Comparison of ENCODE assay signal across 31 mouse cellular contexts in the genomic region with DNA sequence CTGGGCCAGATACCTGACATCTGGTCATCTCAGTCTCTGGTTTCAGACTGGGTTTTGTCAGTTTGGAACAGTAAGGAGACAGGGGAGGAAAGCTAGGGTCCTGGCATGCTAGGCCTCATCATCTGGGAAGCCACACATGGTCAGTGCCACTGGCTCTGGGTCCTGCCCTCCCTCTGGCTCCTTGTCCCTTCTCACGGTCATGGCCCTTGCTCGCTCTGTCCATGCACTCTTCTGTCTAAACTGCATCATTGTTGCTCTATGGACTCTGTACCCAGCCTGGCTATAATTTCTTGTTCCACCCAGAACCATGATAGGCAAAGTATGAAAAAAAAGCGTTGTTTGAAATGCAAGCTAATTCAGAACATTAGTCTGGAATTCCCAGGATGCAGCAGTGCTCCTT. TPM values are rescaled to one million over a fixed set of nuclear protein-coding genes. Genes with fewer than 3 reads are reported as not detected.
"Had no signal": no experiment of that assay in that cellular context is flagged by ENCODE, and none has a peak within 500 bp of the region (broad histone marks: within the 10 kb centered on the region; RNA-seq: fewer than 3 reads in every experiment).

No protein-coding gene starts in this region.

- H3K4me3 ChIP-seq: layer of hippocampus, adult 2 months; limb, embryonic 10.5 days; limb, embryonic 13.5 days; liver, embryonic 12.5 days; liver, embryonic 15.5 days; lung, embryonic 15.5 days; megakaryocyte, embryonic 14.5 days; midbrain, embryonic 10.5 days; midbrain, embryonic 13.5 days; myocyte; neural tube, embryonic 13.5 days; stomach, embryonic 15.5 days had no signal

- H3K9ac ChIP-seq: limb, embryonic 13.5 days; liver, embryonic 12.5 days; liver, embryonic 15.5 days; lung, embryonic 15.5 days; midbrain, embryonic 13.5 days; neural tube, embryonic 13.5 days; stomach, embryonic 15.5 days had no signal

- H3K27me3 ChIP-seq: limb, embryonic 13.5 days; liver, embryonic 12.5 days; liver, embryonic 15.5 days; lung, embryonic 15.5 days; midbrain, embryonic 13.5 days; neural tube, embryonic 13.5 days; stomach, embryonic 15.5 days had no signal

- DNase-seq: layer of hippocampus, adult 9-11 months; liver; lung, adult 18-20 months; lung, postnatal 10 days; lung, postnatal 36 days; retina, postnatal 1 day; right cerebral cortex, postnatal 25 days; spleen, adult 18-20 months; thymus, postnatal 25 days had no signal

- H3K27ac ChIP-seq: hindbrain, postnatal 0 days; kidney, postnatal 0 days; layer of hippocampus, adult 2 months; limb, embryonic 10.5 days; limb, embryonic 13.5 days; liver, embryonic 12.5 days; liver, embryonic 15.5 days; lung, embryonic 15.5 days; midbrain, embryonic 10.5 days; midbrain, embryonic 13.5 days; neural tube, embryonic 13.5 days; stomach, embryonic 15.5 days had no signal

- H3K4me1 ChIP-seq: limb, embryonic 10.5 days; limb, embryonic 13.5 days; liver, embryonic 12.5 days; liver, embryonic 15.5 days; lung, embryonic 15.5 days; midbrain, embryonic 10.5 days; midbrain, embryonic 13.5 days; neural tube, embryonic 13.5 days; stomach, embryonic 15.5 days had no signal

- H3K4me2 ChIP-seq: limb, embryonic 13.5 days; liver, embryonic 12.5 days; liver, embryonic 15.5 days; lung, embryonic 15.5 days; midbrain, embryonic 13.5 days; neural tube, embryonic 13.5 days; stomach, embryonic 15.5 days had no signal

- H3K9me3 ChIP-seq: limb, embryonic 10.5 days; limb, embryonic 13.5 days; liver, embryonic 12.5 days; liver, embryonic 15.5 days; lung, embryonic 15.5 days; megakaryocyte, embryonic 14.5 days; midbrain, embryonic 10.5 days; midbrain, embryonic 13.5 days; neural tube, embryonic 13.5 days; stomach, embryonic 15.5 days had no signal

- ATAC-seq: hindbrain, postnatal 0 days; inflammation-experienced regulatory T-cells, adult 6 months; liver, embryonic 12.5 days; midbrain, embryonic 13.5 days; midbrain, embryonic 16.5 days had no signal

- H3K36me3 ChIP-seq: limb, embryonic 10.5 days; limb, embryonic 13.5 days; liver, embryonic 12.5 days; liver, embryonic 15.5 days; lung, embryonic 15.5 days; midbrain, embryonic 10.5 days; stomach, embryonic 15.5 days had no signal

RNA-seq across cellular contexts. Expression of a gene that starts 52.3 kb away (rescaled TPM):
- total RNA-seq: hindbrain, postnatal 0 days; layer of hippocampus, adult 2 months; layer of hippocampus, postnatal 25 days; left cerebral cortex, adult 18-20 months; left cerebral cortex, postnatal 25 days; monocyte, adult 5-6 weeks; neutrophil, adult 5-6 weeks had no signal
- polyA plus RNA-seq: hindbrain, postnatal 0 days; inflammation-experienced regulatory T-cells, adult 6 months; kidney, postnatal 0 days; limb, embryonic 10.5 days; limb, embryonic 13.5 days; liver, embryonic 12.5 days; liver, embryonic 15.5 days; lung, embryonic 15.5 days; midbrain, embryonic 10.5 days; midbrain, embryonic 13.5 days; midbrain, embryonic 16.5 days; myocyte; neural tube, embryonic 13.5 days; stomach, embryonic 15.5 days; thymus, postnatal 0 days had no signal
